Mouse (Mus musculus) macrophage (primary cell): Measurements from ENCODE around the gene Gm11444. TPM values are rescaled to one million over a fixed set of nuclear protein-coding genes. Genes with fewer than 3 reads are reported as not detected.
A peak's percentile ranks its signal among the peaks of the same experiment; 100 is the strongest.

Experiments
- H3K27ac ChIP-seq: fragments of 350-480 bp; formaldehyde crosslinking; 2 replicates; pipeline ENCODE4 v1.9.0; 2021
- H3K36me3 ChIP-seq: fragments of 350-480 bp; formaldehyde crosslinking; 2 replicates; pipeline ENCODE4 v1.9.0; 2021; ENCODE audit errors: inconsistent target
- H3K4me3 ChIP-seq: fragments of 350-480 bp; formaldehyde crosslinking; 2 replicates; pipeline ENCODE4 v1.9.0; 2021; ENCODE audit errors: inconsistent target
- H3K79me2 ChIP-seq: fragments of 350-480 bp; formaldehyde crosslinking; 2 replicates; pipeline ENCODE4 v1.9.0; 2021; ENCODE audit errors: inconsistent target
- WGBS: methylation state at CpG from one replicate; pipeline ENCODE4 v1.1.7; 2026; ENCODE audit warnings: inconsistent platforms; ENCODE audit not compliant: missing documents; 5-methylcytosine and 5-hydroxymethylcytosine counted together
- polyA plus RNA-seq: library from polyadenylated mRNA; stranded (reverse); fragments of 250-400 nt; gene quantifications from 3 replicates; pipeline ENCODE4 v1.2.4, GENCODE M21; 2018; ENCODE audit warnings: inconsistent platforms

The Gm11444 gene
- polyA plus RNA-seq, 1 experiment from 2014 or later: not detected

- H3K27ac ChIP-seq: no peak overlapping the region
- no peaks in the 10 kb centered on the region for H3K79me2 ChIP-seq
- no peak overlapping the region for H3K4me3 ChIP-seq
- H3K36me3 ChIP-seq: no peaks in the 10 kb centered on the region
- 88% methylated on average over 9 of the region's 9 CpGs for WGBS
These were observed 28.5 kb downstream of the Gm11444 start for GRCm38 (mm10) chr11:85821659-85822058.

DNA sequence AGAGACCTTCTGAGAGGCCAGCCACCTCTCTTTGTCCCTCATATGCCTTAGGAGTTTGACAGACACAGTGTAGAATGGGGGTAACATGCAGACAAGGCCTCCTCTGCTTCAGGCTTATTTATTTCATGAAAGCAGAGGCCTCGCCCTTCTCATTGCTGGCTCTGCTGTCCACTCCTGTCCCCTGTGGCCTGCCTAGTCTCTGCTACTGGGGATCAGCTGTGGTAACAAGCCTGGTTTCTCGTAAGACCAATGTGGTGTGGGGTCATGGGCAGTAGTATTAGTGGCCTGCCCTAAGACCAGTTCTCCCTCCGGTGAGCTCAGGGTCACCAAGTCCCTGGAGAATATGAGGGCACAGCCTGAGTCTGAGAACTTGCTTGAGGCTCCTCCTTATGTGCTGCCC is 29.2 kb downstream of the Gm11444 start:
- WGBS: 93% methylated on average over 3 of the region's 3 CpGs
- Histone ChIP-seq H3K36me3 (no peaks in the 10 kb centered on the region), H3K79me2 (no peaks in the 10 kb centered on the region), H3K27ac (no peak overlapping the region), H3K4me3 (no peak overlapping the region)

- WGBS: 98% methylated on average over 3 of the region's 3 CpGs
- Histone ChIP-seq H3K36me3 (no peaks in the 10 kb centered on the region), H3K4me3 (no peak overlapping the region), H3K27ac (no peak overlapping the region), H3K79me2 (no peaks in the 10 kb centered on the region)
These were observed 31.7 kb downstream of the Gm11444 start for GRCm38 (mm10) chr11:85818401-85818800.

DNA sequence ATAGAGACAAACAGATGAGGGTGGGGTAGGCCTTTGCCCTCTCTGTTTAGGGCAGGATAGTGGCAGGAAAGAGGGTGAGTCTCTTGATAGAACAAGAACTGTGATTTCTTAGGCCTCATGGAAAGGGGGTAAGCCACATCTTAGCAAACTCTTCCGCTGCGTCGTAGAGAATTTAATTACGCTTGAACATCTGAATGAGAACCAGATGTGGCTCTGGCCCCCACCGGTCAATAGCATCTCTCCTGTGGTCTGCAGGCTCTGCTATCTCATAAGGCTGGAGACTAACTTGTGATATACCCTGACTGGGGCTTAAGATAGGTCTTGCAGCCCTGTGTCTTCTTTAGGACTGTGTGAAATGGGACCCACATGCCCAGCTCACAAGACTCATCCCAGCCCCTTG is 33.7 kb downstream of the Gm11444 start:
- Histone ChIP-seq H3K27ac (no peak overlapping the region), H3K4me3 (no peak overlapping the region), H3K36me3 (no peaks in the 10 kb centered on the region), H3K79me2 (no peaks in the 10 kb centered on the region)
- 95% methylated on average over 5 of the region's 5 CpGs for WGBS

DNA sequence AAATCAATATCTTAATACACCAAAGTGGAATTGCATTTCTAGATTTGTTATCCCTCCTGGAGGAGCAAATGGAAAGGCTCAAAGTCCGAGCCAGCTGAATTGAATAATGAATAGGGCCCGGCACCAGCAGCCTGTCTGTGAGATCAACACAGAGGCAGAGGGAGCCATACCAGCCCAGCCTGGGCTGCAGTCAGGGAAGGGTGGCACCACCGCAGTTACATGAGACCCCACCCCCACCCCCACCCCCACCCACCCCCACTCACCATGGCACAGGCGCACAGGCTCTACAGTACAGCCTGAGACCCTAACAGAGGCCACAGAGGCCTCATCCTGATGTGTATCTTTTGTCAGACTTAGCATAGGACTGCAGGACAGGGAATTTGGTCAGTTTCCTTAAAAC is 35.5 kb downstream of the Gm11444 start:
- Histone ChIP-seq H3K4me3 (no peak overlapping the region), H3K36me3 (no peaks in the 10 kb centered on the region), H3K79me2 (no peaks in the 10 kb centered on the region), H3K27ac (no peak overlapping the region)
- WGBS: 100% methylated on average over 4 of the region's 4 CpGs

DNA sequence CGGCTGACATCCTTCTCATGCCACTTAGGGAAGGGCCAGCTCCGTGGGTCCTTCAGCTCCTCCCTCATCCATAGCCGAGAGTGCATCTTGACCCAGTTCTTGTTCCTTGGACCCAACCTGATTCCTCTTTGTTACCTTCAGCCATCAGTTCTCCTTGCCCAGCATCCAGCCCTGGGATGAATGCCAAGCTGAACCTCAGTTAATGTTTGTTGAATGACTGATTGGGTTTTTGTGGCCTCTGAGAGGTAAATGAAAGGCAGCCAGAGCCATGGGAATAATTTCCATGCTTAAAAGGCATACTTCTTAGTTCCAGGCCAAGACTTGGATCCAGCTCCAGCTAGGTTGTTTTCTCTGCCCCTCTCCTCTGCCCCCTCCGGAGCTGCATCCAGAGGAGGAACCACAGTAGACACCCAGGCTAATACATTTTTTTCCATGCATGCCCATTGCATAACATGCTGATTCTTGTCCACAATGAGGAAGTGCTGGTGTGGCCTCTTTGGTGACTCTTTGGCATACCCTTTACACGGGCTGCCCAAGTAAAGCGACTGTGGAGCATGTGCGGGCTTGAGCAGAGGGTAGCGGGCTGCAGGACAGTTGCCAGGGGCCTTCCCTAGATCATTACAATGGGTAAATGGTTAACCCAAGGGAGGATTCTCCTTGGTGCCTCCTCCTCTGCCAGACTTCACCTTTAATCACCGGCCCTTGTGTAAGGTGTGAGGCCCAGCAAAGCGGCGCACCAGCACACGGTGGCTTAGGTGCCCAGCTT is 37.7 kb downstream of the Gm11444 start:
- Histone ChIP-seq H3K36me3 (no peaks in the 10 kb centered on the region), H3K27ac (peak overlapping the region; percentile 82), H3K79me2 (no peaks in the 10 kb centered on the region), H3K4me3 (no peak overlapping the region)
- 58% methylated on average over 12 of the region's 12 CpGs for WGBS

GRCm38 (mm10) chr11:85811676-85812075 is 38.5 kb downstream of the Gm11444 start:
- Histone ChIP-seq H3K27ac (peak overlapping the region; percentile 82), H3K36me3 (no peaks in the 10 kb centered on the region), H3K4me3 (no peak overlapping the region), H3K79me2 (no peaks in the 10 kb centered on the region)
- 78% methylated on average over 5 of the region's 5 CpGs for WGBS

DNA sequence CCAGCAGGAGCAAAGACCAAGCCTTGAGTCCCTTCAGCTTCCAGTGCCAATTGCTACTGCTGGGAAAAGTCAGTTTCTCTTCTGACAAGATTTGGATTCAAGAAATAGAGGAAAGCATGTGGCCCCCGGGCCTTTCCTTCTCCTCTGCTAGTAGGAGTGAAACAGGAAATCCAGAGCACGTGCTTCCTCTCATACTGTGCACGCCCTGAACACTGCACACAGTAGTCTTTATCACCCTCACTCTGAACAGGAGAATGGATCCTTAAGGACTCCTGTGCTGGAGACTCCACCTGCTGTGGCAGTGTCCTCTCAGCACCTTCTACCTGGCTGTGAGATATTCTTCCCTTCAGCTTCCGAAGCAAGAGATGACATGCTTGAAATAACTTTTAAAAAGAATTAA is 38.9 kb downstream of the Gm11444 start:
- Histone ChIP-seq H3K36me3 (no peaks in the 10 kb centered on the region), H3K4me3 (no peak overlapping the region), H3K79me2 (no peaks in the 10 kb centered on the region), H3K27ac (peak overlapping the region; percentile 82)
- 28% methylated on average over 4 of the region's 4 CpGs for WGBS

DNA sequence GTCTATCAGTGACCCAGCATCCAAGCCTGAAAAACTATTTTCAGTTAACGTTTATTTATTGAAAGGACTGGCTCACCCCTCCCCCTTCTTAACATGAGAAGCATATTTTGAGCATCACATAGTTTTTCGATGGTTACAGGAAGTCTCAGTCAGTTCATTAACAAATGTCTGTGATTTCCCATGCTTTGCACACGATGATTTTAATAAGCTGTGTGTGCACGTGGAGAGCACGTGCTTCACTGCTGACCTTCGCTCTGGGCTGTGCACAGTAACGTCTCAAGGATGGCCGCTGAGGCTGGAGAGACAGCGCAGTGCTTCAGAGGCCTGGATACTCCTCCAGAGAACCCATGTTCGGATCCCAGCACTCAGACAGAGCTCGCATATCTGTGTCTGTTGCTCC is 42.8 kb downstream of the Gm11444 start:
- no peaks in the 10 kb centered on the region for H3K79me2 ChIP-seq
- 85% methylated on average over 11 of the region's 11 CpGs for WGBS

DNA sequence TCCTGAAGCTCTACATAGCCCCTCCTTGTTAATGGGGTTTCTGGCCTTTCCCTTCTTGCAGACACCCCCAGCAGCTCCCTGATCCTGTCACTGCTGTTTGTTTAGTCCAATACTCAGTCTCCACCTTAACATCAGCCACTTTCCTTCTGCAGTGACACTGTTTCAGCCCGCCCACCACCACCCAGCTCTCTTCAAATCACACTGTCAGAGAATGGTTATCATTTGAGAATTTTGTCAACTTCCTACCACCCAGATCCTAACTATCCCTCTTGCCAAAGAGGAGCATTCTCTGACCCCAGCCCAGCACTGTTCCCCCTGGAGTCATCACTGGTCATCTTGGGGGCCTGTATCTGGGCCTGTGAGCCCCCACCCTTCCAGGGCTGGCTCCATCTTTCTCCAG is 44.4 kb downstream of the Gm11444 start:
- no peaks in the 10 kb centered on the region for H3K79me2 ChIP-seq
- H3K27ac ChIP-seq: no peak overlapping the region
- H3K4me3 ChIP-seq: no peak overlapping the region
- H3K36me3 ChIP-seq: no peaks in the 10 kb centered on the region
- WGBS: 91% methylated on average over 1 of the region's 1 CpGs

More for the DNA sequence above, 42.8 kb downstream of the Gm11444 start:
- H3K4me3 ChIP-seq: no peak overlapping the region
- H3K27ac ChIP-seq: no peak overlapping the region
- no peaks in the 10 kb centered on the region for H3K36me3 ChIP-seq

DNA sequence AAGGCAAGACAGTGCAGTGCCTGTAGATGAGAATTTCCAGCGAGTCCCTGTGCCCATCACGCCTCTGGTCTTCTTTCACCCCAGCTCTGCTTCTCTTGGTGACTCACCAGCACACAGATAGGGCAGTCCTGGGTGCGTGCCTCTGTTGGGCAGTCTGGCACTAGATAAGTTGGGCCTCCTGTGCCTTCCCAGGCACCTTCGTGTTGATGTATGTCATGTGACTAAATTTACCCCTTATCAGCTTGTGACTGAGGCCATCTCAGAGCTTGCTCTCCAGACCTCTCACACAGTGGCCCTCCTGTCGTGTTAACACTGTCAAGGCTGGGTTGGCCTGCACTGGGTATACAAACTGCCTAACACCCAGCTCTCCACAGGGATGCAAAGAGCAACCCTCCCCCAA is 46.1 kb downstream of the Gm11444 start:
- WGBS: 90% methylated on average over 5 of the region's 5 CpGs
- no peak overlapping the region for H3K4me3 ChIP-seq

GRCm38 (mm10) chr11:85800380-85800779 is 49.8 kb downstream of the Gm11444 start:
- H3K36me3 ChIP-seq: no peaks in the 10 kb centered on the region
- 92% methylated on average over 11 of the region's 11 CpGs for WGBS
- no peak overlapping the region for H3K4me3 ChIP-seq
- H3K79me2 ChIP-seq: no peaks in the 10 kb centered on the region
- no peak overlapping the region for H3K27ac ChIP-seq

More for the DNA sequence above, 46.1 kb downstream of the Gm11444 start:
- Histone ChIP-seq H3K36me3 (no peaks in the 10 kb centered on the region), H3K27ac (no peak overlapping the region), H3K79me2 (no peaks in the 10 kb centered on the region)

GRCm38 (mm10) chr11:85799856-85800255 is 50.3 kb downstream of the Gm11444 start:
- H3K79me2 ChIP-seq: no peaks in the 10 kb centered on the region
- H3K36me3 ChIP-seq: no peaks in the 10 kb centered on the region
- no peak overlapping the region for H3K4me3 ChIP-seq
- 77% methylated on average over 17 of the region's 19 CpGs for WGBS
- H3K27ac ChIP-seq: no peak overlapping the region

- Histone ChIP-seq H3K4me3 (no peak overlapping the region), H3K27ac (no peak overlapping the region), H3K79me2 (no peaks in the 10 kb centered on the region), H3K36me3 (no peaks in the 10 kb centered on the region)
- 97% methylated on average over 4 of the region's 4 CpGs for WGBS
These were observed 50.7 kb downstream of the Gm11444 start for GRCm38 (mm10) chr11:85799456-85799855.
